Mouse (Mus musculus): ENCODE results near the gene Atp12a. TPM values are rescaled to one million over a fixed set of nuclear protein-coding genes. Genes with fewer than 3 reads are reported as not detected.

Gene Atp12a
- polyA plus RNA-seq, 2 experiments, result 1.3 to 1.6 TPM

- Histone ChIP-seq H3K4me2 (replicated peaks; ENCODE audit: low read depth, low read length, severe bottlenecking) (no peak overlapping the region), H3K27ac (replicated peaks; ENCODE audit: low read depth, low read length) (no peak overlapping the region), H3K4me3 (replicated peaks; ENCODE audit: low read length) (no peak overlapping the region), H3K9ac (ENCODE audit: low read depth, low read length, severe bottlenecking) (no peak overlapping the region), H3K9me3 (ENCODE audit: control insufficient read depth, low read length) (no peaks in the 10 kb centered on the region), H3K27me3 (ENCODE audit: control insufficient read depth, insufficient read depth, low read length) (no peaks in the 10 kb centered on the region), H3K36me3 (ENCODE audit: control insufficient read depth, insufficient read depth, low read length) (no peaks in the 10 kb centered on the region), H3K4me1 (ENCODE audit: control insufficient read depth, insufficient read depth, low read length) (no peaks in the 10 kb centered on the region)
- ATAC-seq (ENCODE audit: low FRiP score, low read depth) (no peak), DNase-seq (ENCODE audit: low spot score) (no peak)
- no peak for TF ChIP-seq POLR2A (IDR thresholded peaks at IDR 0.05; ENCODE audit: borderline replicate concordance, extremely low read depth, insufficient read depth, insufficient read length)
- WGBS, result 89% methylated on average over 6 of the region's 6 CpGs
Measured at GRCm38 (mm10) chr14:56356196-56356595, 8.7 kb upstream of the Atp12a start.

GRCm38 (mm10) chr14:56358422-56358821 lies 6.4 kb upstream of the Atp12a start:
- peaks cover 4% of the 10 kb centered on the region; the same call in 1 of the 2 replicates for H3K27me3 ChIP-seq (ENCODE audit: control insufficient read depth, insufficient read depth, low read length)
- ATAC-seq (ENCODE audit: low FRiP score, low read depth) (no peak), DNase-seq (ENCODE audit: low spot score) (no peak)
- WGBS, result 87% methylated on average over 7 of the region's 7 CpGs
- no peaks in the 10 kb centered on the region for H3K36me3 ChIP-seq (ENCODE audit: control insufficient read depth, insufficient read depth, low read length)
- H3K4me1 ChIP-seq (ENCODE audit: control insufficient read depth, insufficient read depth, low read length), result no peaks in the 10 kb centered on the region
- no peak for TF ChIP-seq POLR2A (IDR thresholded peaks at IDR 0.05; ENCODE audit: borderline replicate concordance, extremely low read depth, insufficient read depth, insufficient read length)
- H3K4me3 ChIP-seq (replicated peaks; ENCODE audit: low read length), result no peak overlapping the region
- H3K9me3 ChIP-seq (ENCODE audit: control insufficient read depth, low read length), result no peaks in the 10 kb centered on the region
- H3K4me2 ChIP-seq (replicated peaks; ENCODE audit: low read depth, low read length, severe bottlenecking), result no peak overlapping the region
- no peak overlapping the region for H3K9ac ChIP-seq (ENCODE audit: low read depth, low read length, severe bottlenecking)
- H3K27ac ChIP-seq (replicated peaks; ENCODE audit: low read depth, low read length), result no peak overlapping the region

GRCm38 (mm10) chr14:56359131-56359530 lies 5.7 kb upstream of the Atp12a start:
- no peak for DNase-seq (ENCODE audit: low spot score)
- Histone ChIP-seq H3K27me3 (ENCODE audit: control insufficient read depth, insufficient read depth, low read length) (peaks cover 10% of the 10 kb centered on the region), H3K27ac (replicated peaks; ENCODE audit: low read depth, low read length) (no peak overlapping the region), H3K4me1 (ENCODE audit: control insufficient read depth, insufficient read depth, low read length) (no peaks in the 10 kb centered on the region), H3K9me3 (ENCODE audit: control insufficient read depth, low read length) (no peaks in the 10 kb centered on the region), H3K4me2 (replicated peaks; ENCODE audit: low read depth, low read length, severe bottlenecking) (no peak overlapping the region), H3K4me3 (replicated peaks; ENCODE audit: low read length) (no peak overlapping the region), H3K9ac (ENCODE audit: low read depth, low read length, severe bottlenecking) (no peak overlapping the region), H3K36me3 (ENCODE audit: control insufficient read depth, insufficient read depth, low read length) (no peaks in the 10 kb centered on the region)
- TF ChIP-seq POLR2A (IDR thresholded peaks at IDR 0.05; ENCODE audit: borderline replicate concordance, extremely low read depth, insufficient read depth, insufficient read length), result no peak
- ATAC-seq (ENCODE audit: low FRiP score, low read depth), result no peak
- 79% methylated on average over 6 of the region's 6 CpGs for WGBS

GRCm38 (mm10) chr14:56365292-56365691 lies 424 bp downstream of the Atp12a start:
- H3K4me1 ChIP-seq (ENCODE audit: control insufficient read depth, insufficient read depth, low read length), result peaks cover 8% of the 10 kb centered on the region
- H3K9ac ChIP-seq (ENCODE audit: low read depth, low read length, severe bottlenecking), result no peak overlapping the region
- no peak for DNase-seq (ENCODE audit: low spot score)
- H3K27ac ChIP-seq (replicated peaks; ENCODE audit: low read depth, low read length), result no peak overlapping the region
- TF ChIP-seq POLR2A (IDR thresholded peaks at IDR 0.05; ENCODE audit: borderline replicate concordance, extremely low read depth, insufficient read depth, insufficient read length), result no peak
- ATAC-seq (ENCODE audit: low FRiP score, low read depth), result no peak
- no peaks in the 10 kb centered on the region for H3K36me3 ChIP-seq (ENCODE audit: control insufficient read depth, insufficient read depth, low read length)
- H3K4me2 ChIP-seq (replicated peaks; ENCODE audit: low read depth, low read length, severe bottlenecking), result peak overlapping the region; percentile 93
- peak overlapping the region; percentile 44 for H3K4me3 ChIP-seq (replicated peaks; ENCODE audit: low read length)
- WGBS, result 33% methylated on average over 8 of the region's 8 CpGs
- no peaks in the 10 kb centered on the region for H3K9me3 ChIP-seq (ENCODE audit: control insufficient read depth, low read length)
- H3K27me3 ChIP-seq (ENCODE audit: control insufficient read depth, insufficient read depth, low read length), result peaks cover 33% of the 10 kb centered on the region

GRCm38 (mm10) chr14:56366712-56367111 lies 1.8 kb downstream of the Atp12a start:
- TF ChIP-seq POLR2A (IDR thresholded peaks at IDR 0.05; ENCODE audit: borderline replicate concordance, extremely low read depth, insufficient read depth, insufficient read length), result no peak
- H3K9ac ChIP-seq (ENCODE audit: low read depth, low read length, severe bottlenecking), result no peak overlapping the region
- 19% methylated on average over 15 of the region's 15 CpGs for WGBS
- H3K4me1 ChIP-seq (ENCODE audit: control insufficient read depth, insufficient read depth, low read length), result peaks cover 8% of the 10 kb centered on the region
- H3K9me3 ChIP-seq (ENCODE audit: control insufficient read depth, low read length), result no peaks in the 10 kb centered on the region
- no peaks in the 10 kb centered on the region for H3K36me3 ChIP-seq (ENCODE audit: control insufficient read depth, insufficient read depth, low read length)
- H3K4me2 ChIP-seq (replicated peaks; ENCODE audit: low read depth, low read length, severe bottlenecking), result peak overlapping the region; percentile 24; the same call in 1 of the 2 replicates
- no peak overlapping the region for H3K27ac ChIP-seq (replicated peaks; ENCODE audit: low read depth, low read length)
- H3K27me3 ChIP-seq (ENCODE audit: control insufficient read depth, insufficient read depth, low read length), result peaks cover 33% of the 10 kb centered on the region
- DNase-seq (ENCODE audit: low spot score), result peak; percentile 35
- H3K4me3 ChIP-seq (replicated peaks; ENCODE audit: low read length), result no peak overlapping the region
- 0 out of 2 replicates have a peak, but pooled peaks have one; percentile 26 for ATAC-seq (ENCODE audit: low FRiP score, low read depth)

- Histone ChIP-seq H3K4me1 (ENCODE audit: control insufficient read depth, insufficient read depth, low read length) (peaks cover 8% of the 10 kb centered on the region), H3K4me2 (replicated peaks; ENCODE audit: low read depth, low read length, severe bottlenecking) (no peak overlapping the region), H3K27ac (replicated peaks; ENCODE audit: low read depth, low read length) (no peak overlapping the region), H3K9ac (ENCODE audit: low read depth, low read length, severe bottlenecking) (no peak overlapping the region), H3K27me3 (ENCODE audit: control insufficient read depth, insufficient read depth, low read length) (peaks cover 25% of the 10 kb centered on the region), H3K4me3 (replicated peaks; ENCODE audit: low read length) (no peak overlapping the region), H3K9me3 (ENCODE audit: control insufficient read depth, low read length) (no peaks in the 10 kb centered on the region), H3K36me3 (ENCODE audit: control insufficient read depth, insufficient read depth, low read length) (no peaks in the 10 kb centered on the region)
- DNase-seq (ENCODE audit: low spot score), result no peak
- ATAC-seq (ENCODE audit: low FRiP score, low read depth), result no peak
- WGBS, result 58% methylated on average over 3 of the region's 3 CpGs
- TF ChIP-seq POLR2A (IDR thresholded peaks at IDR 0.05; ENCODE audit: borderline replicate concordance, extremely low read depth, insufficient read depth, insufficient read length), result no peak
Measured at GRCm38 (mm10) chr14:56368834-56369233, 4.0 kb downstream of the Atp12a start.
